Mouse (Mus musculus) urinary bladder, adult 2 months (tissue): ENCODE results near the gene Gm10320. TPM values are rescaled to one million over a fixed set of nuclear protein-coding genes. Genes with fewer than 3 reads are reported as not detected.

Experiments
- DNase-seq: peaks from one replicate; pipeline ENCODE4 v3.0.0; 2022; ENCODE audit warnings: low spot score
- polyA plus RNA-seq: library from polyadenylated mRNA; depleted of rRNA; stranded (reverse); fragments of >200 nt; gene quantifications from 2 replicates; pipeline ENCODE4 v1.2.3, GENCODE M21; 2012; rRNA removed

Gene Gm10320
- polyA plus RNA-seq: 1.1 and 2.1 TPM in 2 replicates

GRCm38 (mm10) chr13:98491909-98492308, at the start of gene Gm10320:
Gene Gm10320 (minus strand): TSS chr13:98492001.
- no peak for DNase-seq

- no peak for DNase-seq
Observed at GRCm38 (mm10) chr13:98541601-98542000, 49.8 kb upstream of the Gm10320 start.

GRCm38 (mm10) chr13:98540206-98540605, 48.4 kb upstream of the Gm10320 start:
- DNase-seq: no peak

GRCm38 (mm10) chr13:98539311-98539710, 47.5 kb upstream of the Gm10320 start:
- no peak for DNase-seq

- no peak for DNase-seq
Observed at GRCm38 (mm10) chr13:98538587-98538986, 46.8 kb upstream of the Gm10320 start.

GRCm38 (mm10) chr13:98534913-98535262, 43.1 kb upstream of the Gm10320 start:
- DNase-seq: no peak

GRCm38 (mm10) chr13:98534190-98534912, 42.5 kb upstream of the Gm10320 start:
- no peak for DNase-seq

GRCm38 (mm10) chr13:98533415-98533814, 41.6 kb upstream of the Gm10320 start:
- no peak for DNase-seq

GRCm38 (mm10) chr13:98532699-98533375, 41.0 kb upstream of the Gm10320 start:
- no peak for DNase-seq

GRCm38 (mm10) chr13:98531976-98532375, 40.2 kb upstream of the Gm10320 start:
- DNase-seq: no peak

- no peak for DNase-seq
Observed at GRCm38 (mm10) chr13:98531306-98531705, 39.5 kb upstream of the Gm10320 start.

- no peak for DNase-seq
Observed at GRCm38 (mm10) chr13:98523719-98524316, 32.0 kb upstream of the Gm10320 start.

- no peak for DNase-seq
Observed at GRCm38 (mm10) chr13:98518341-98518740, 26.5 kb upstream of the Gm10320 start.

GRCm38 (mm10) chr13:98517666-98518065, 25.9 kb upstream of the Gm10320 start:
- no peak for DNase-seq

GRCm38 (mm10) chr13:98516985-98517384, 25.2 kb upstream of the Gm10320 start:
- no peak for DNase-seq

GRCm38 (mm10) chr13:98512066-98512465, 20.3 kb upstream of the Gm10320 start:
- DNase-seq: no peak

GRCm38 (mm10) chr13:98507656-98508055, 15.9 kb upstream of the Gm10320 start:
- no peak for DNase-seq

GRCm38 (mm10) chr13:98506496-98506895, 14.7 kb upstream of the Gm10320 start:
- no peak for DNase-seq

GRCm38 (mm10) chr13:98505989-98506388, 14.2 kb upstream of the Gm10320 start:
- no peak for DNase-seq

- DNase-seq: no peak
Observed at GRCm38 (mm10) chr13:98505489-98505857, 13.7 kb upstream of the Gm10320 start.

- no peak for DNase-seq
Observed at GRCm38 (mm10) chr13:98504661-98505488, 13.1 kb upstream of the Gm10320 start.

- no peak for DNase-seq
Observed at GRCm38 (mm10) chr13:98504181-98504660, 12.4 kb upstream of the Gm10320 start.
